Mouse (Mus musculus) liver, adult 2 months (tissue): ENCODE data around the gene Zfp503.

Source experiments
- CTCF ChIP-seq: fragments of 200-500 bp; IDR thresholded peaks from 2 replicates; pipeline ENCODE4 v1.5.1; 2011; ENCODE audit warnings: low read depth, low read length, control low read depth
- POLR2A ChIP-seq: fragments of 200-500 bp; IDR thresholded peaks from 2 replicates; pipeline ENCODE4 v1.6.1; 2011; ENCODE audit warnings: low read length, control low read depth; ENCODE audit not compliant: insufficient read depth; ENCODE audit errors: extremely low read depth

DNA sequence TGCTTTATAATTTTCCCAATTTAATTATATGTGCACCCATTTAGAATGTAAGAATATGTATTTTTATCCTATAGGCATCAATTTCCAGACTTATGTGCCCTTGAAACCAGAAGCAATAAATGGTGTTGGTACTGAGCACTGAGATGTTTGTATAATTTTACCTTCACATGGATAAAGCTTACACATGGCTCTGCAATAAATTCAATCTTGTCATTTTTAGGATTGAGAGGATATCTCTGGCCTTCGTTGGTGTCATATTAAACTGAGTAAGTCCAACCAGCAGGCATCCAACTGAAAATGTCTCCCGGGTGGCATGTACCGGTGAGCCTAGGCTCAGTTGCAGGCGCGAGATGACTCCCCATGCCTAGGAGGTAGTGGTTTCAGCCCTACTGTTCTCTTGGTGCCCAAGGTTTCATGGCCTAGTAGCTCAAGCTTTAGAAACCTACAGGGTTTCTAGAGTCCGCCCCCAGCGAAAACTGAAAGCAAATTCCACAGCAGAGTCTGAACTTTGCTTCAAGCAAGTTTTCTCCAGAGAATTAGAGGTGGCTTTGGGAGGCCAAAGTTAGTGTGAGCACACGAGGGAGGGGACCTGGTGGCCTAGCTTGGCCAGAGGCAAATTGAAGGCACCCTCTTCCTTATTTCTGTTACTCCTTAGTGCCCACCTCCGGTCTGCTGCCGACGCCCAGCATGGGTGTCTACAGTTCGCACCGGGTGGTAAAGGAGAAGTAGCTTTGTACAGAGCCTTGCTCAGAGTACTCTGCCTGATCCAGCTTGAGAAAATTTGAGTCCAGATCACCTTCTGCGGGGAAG is 4.1 kb upstream of the Zfp503 start:
- no peak for TF ChIP-seq POLR2A
- TF ChIP-seq CTCF: no peak
